Mouse (Mus musculus) gastrocnemius, postnatal 10 days (tissue): ENCODE measurements at regions not wholly inside any gene's neighbourhood (a gene's known extent, or its start where the extent isn't known, plus 50 kb on each side); places are given as distances from the start of the nearest gene placed in this dataset.

ENCODE experiments used
- DNase-seq: peaks from one replicate; pipeline ENCODE4 v3.0.0; 2021; ENCODE audit warnings: mixed read lengths

- no peak for DNase-seq
Observed at GRCm38 (mm10) chr2:57909706-57910105, 88.0 kb upstream of the Galnt5 start.

- DNase-seq, result no peak
Observed at GRCm38 (mm10) chr2:57916375-57917023, 81.2 kb upstream of the Galnt5 start.

- no peak for DNase-seq
Observed at GRCm38 (mm10) chr2:57917721-57918120, 80.0 kb upstream of the Galnt5 start.

- DNase-seq, result peak; percentile 46
Observed at GRCm38 (mm10) chr2:57919102-57919731, 78.5 kb upstream of the Galnt5 start.

- no peak for DNase-seq
Observed at GRCm38 (mm10) chr2:57934062-57934822, 63.4 kb upstream of the Galnt5 start.
